Mouse (Mus musculus): ENCODE measurements around the gene Abhd15. TPM values are rescaled to one million over a fixed set of nuclear protein-coding genes. Genes with fewer than 3 reads are reported as not detected.
A peak's percentile ranks its signal among the peaks of the same experiment; 100 is the strongest.

Abhd15 gene
- polyA plus RNA-seq, 1 experiment from 2014 or later: 1.5 TPM

- H3K4me2 ChIP-seq: peak overlapping the region; percentile 85
- H3K4me1 ChIP-seq (ENCODE audit: control insufficient read depth, insufficient read depth, low read length): peaks cover 51% of the 10 kb centered on the region
- WGBS (ENCODE audit: insufficient replicate concordance): 1% methylated on average over 13 of the region's 13 CpGs
- no peaks in the 10 kb centered on the region for H3K9me3 ChIP-seq (replicated peaks; ENCODE audit: control insufficient read depth, low read length)
- H3K36me3 ChIP-seq (ENCODE audit: control insufficient read depth, insufficient read depth, low read length): no peaks in the 10 kb centered on the region
- H3K9ac ChIP-seq (ENCODE audit: low read depth, low read length): peak overlapping the region; percentile 89
- peak; percentile 52; the same call in 1 of the 2 replicates for ATAC-seq (replicated peaks; ENCODE audit: insufficient number of reproducible peaks, low FRiP score, low TSS enrichment)
- peak overlapping the region; percentile 76 for H3K27ac ChIP-seq (ENCODE audit: low read depth, low read length)
- H3K4me3 ChIP-seq (ENCODE audit: low read depth, low read length): peak overlapping the region; percentile 97
- peaks cover 6% of the 10 kb centered on the region; the same call in 1 of the 2 replicates for H3K27me3 ChIP-seq (ENCODE audit: control insufficient read depth, insufficient read depth, low read length)
Measured at GRCm38 (mm10) chr11:77491123-77491501, 23.8 kb upstream of the Abhd15 start.

- Histone ChIP-seq H3K27ac (ENCODE audit: low read depth, low read length) (peak overlapping the region; percentile 76), H3K4me1 (ENCODE audit: control insufficient read depth, insufficient read depth, low read length) (peaks cover 53% of the 10 kb centered on the region), H3K27me3 (ENCODE audit: control insufficient read depth, insufficient read depth, low read length) (peaks cover 6% of the 10 kb centered on the region; the same call in 1 of the 2 replicates), H3K4me3 (ENCODE audit: low read depth, low read length) (peak overlapping the region; percentile 97), H3K9ac (ENCODE audit: low read depth, low read length) (peak overlapping the region; percentile 89), H3K36me3 (ENCODE audit: control insufficient read depth, insufficient read depth, low read length) (no peaks in the 10 kb centered on the region), H3K4me2 (peak overlapping the region; percentile 85), H3K9me3 (replicated peaks; ENCODE audit: control insufficient read depth, low read length) (no peaks in the 10 kb centered on the region)
- WGBS (ENCODE audit: insufficient replicate concordance): 2% methylated on average over 23 of the region's 23 CpGs
- ATAC-seq (replicated peaks; ENCODE audit: insufficient number of reproducible peaks, low FRiP score, low TSS enrichment): no peak; the same call in 1 of the 2 replicates
Measured at GRCm38 (mm10) chr11:77491502-77492291, 23.2 kb upstream of the Abhd15 start.

GRCm38 (mm10) chr11:77492311-77492871 lies 22.5 kb upstream of the Abhd15 start:
- Histone ChIP-seq H3K9me3 (replicated peaks; ENCODE audit: control insufficient read depth, low read length) (no peaks in the 10 kb centered on the region), H3K4me2 (peak overlapping the region; percentile 85), H3K27ac (ENCODE audit: low read depth, low read length) (peak overlapping the region; percentile 76), H3K36me3 (ENCODE audit: control insufficient read depth, insufficient read depth, low read length) (no peaks in the 10 kb centered on the region), H3K9ac (ENCODE audit: low read depth, low read length) (peak overlapping the region; percentile 89), H3K27me3 (ENCODE audit: control insufficient read depth, insufficient read depth, low read length) (peaks cover 6% of the 10 kb centered on the region; the same call in 1 of the 2 replicates), H3K4me3 (ENCODE audit: low read depth, low read length) (peak overlapping the region; percentile 97), H3K4me1 (ENCODE audit: control insufficient read depth, insufficient read depth, low read length) (peaks cover 57% of the 10 kb centered on the region)
- no peak for ATAC-seq (replicated peaks; ENCODE audit: insufficient number of reproducible peaks, low FRiP score, low TSS enrichment)
- WGBS (ENCODE audit: insufficient replicate concordance): under 1% methylated on average over 17 of the region's 18 CpGs

- peak overlapping the region; percentile 85 for H3K4me2 ChIP-seq
- H3K4me3 ChIP-seq (ENCODE audit: low read depth, low read length): peak overlapping the region; percentile 97
- H3K9ac ChIP-seq (ENCODE audit: low read depth, low read length): peak overlapping the region; percentile 89
- H3K9me3 ChIP-seq (replicated peaks; ENCODE audit: control insufficient read depth, low read length): no peaks in the 10 kb centered on the region
- H3K36me3 ChIP-seq (ENCODE audit: control insufficient read depth, insufficient read depth, low read length): no peaks in the 10 kb centered on the region
- H3K27me3 ChIP-seq (ENCODE audit: control insufficient read depth, insufficient read depth, low read length): peaks cover 6% of the 10 kb centered on the region; the same call in 1 of the 2 replicates
- peaks cover 57% of the 10 kb centered on the region for H3K4me1 ChIP-seq (ENCODE audit: control insufficient read depth, insufficient read depth, low read length)
- under 1% methylated on average over 28 of the region's 32 CpGs for WGBS (ENCODE audit: insufficient replicate concordance)
- peak; percentile 81 for ATAC-seq (replicated peaks; ENCODE audit: insufficient number of reproducible peaks, low FRiP score, low TSS enrichment)
- H3K27ac ChIP-seq (ENCODE audit: low read depth, low read length): peak overlapping the region; percentile 76
Measured at GRCm38 (mm10) chr11:77492911-77493332, 22.0 kb upstream of the Abhd15 start.

GRCm38 (mm10) chr11:77493512-77494343 lies 21.2 kb upstream of the Abhd15 start, which contains the start of gene Git1:
Git1 (plus strand) TSS chr11:77493562.
- ATAC-seq (replicated peaks; ENCODE audit: insufficient number of reproducible peaks, low FRiP score, low TSS enrichment): no peak
- H3K4me1 ChIP-seq (ENCODE audit: control insufficient read depth, insufficient read depth, low read length): peaks cover 62% of the 10 kb centered on the region

GRCm38 (mm10) chr11:77494344-77494676 lies 20.6 kb upstream of the Abhd15 start:
- Histone ChIP-seq H3K9ac (ENCODE audit: low read depth, low read length) (peak overlapping the region; percentile 89), H3K4me1 (ENCODE audit: control insufficient read depth, insufficient read depth, low read length) (peaks cover 63% of the 10 kb centered on the region), H3K36me3 (ENCODE audit: control insufficient read depth, insufficient read depth, low read length) (no peaks in the 10 kb centered on the region), H3K4me3 (ENCODE audit: low read depth, low read length) (peak overlapping the region; percentile 97), H3K27me3 (ENCODE audit: control insufficient read depth, insufficient read depth, low read length) (no peaks in the 10 kb centered on the region), H3K27ac (ENCODE audit: low read depth, low read length) (peak overlapping the region; percentile 76), H3K4me2 (peak overlapping the region; percentile 85), H3K9me3 (replicated peaks; ENCODE audit: control insufficient read depth, low read length) (no peaks in the 10 kb centered on the region)
- WGBS (ENCODE audit: insufficient replicate concordance): 27% methylated on average over 4 of the region's 4 CpGs
- no peak for ATAC-seq (replicated peaks; ENCODE audit: insufficient number of reproducible peaks, low FRiP score, low TSS enrichment)

More at GRCm38 (mm10) chr11:77493512-77494343, 21.2 kb upstream of the Abhd15 start, which contains the start of gene Git1:
- peak within 1 kb of the TSS; percentile 85 for H3K4me2 ChIP-seq
- H3K9ac ChIP-seq (ENCODE audit: low read depth, low read length): peak within 1 kb of the TSS; percentile 89
- peak within 1 kb of the TSS; percentile 76 for H3K27ac ChIP-seq (ENCODE audit: low read depth, low read length)
- H3K36me3 ChIP-seq (ENCODE audit: control insufficient read depth, insufficient read depth, low read length): no peaks in the 10 kb centered on the region
- H3K9me3 ChIP-seq (replicated peaks; ENCODE audit: control insufficient read depth, low read length): no peaks in the 10 kb centered on the region
- WGBS (ENCODE audit: insufficient replicate concordance): 2% methylated on average over 54 of the region's 74 CpGs
- H3K27me3 ChIP-seq (ENCODE audit: control insufficient read depth, insufficient read depth, low read length): peaks cover 2% of the 10 kb centered on the region; the same call in 1 of the 2 replicates
- peak within 1 kb of the TSS; percentile 97 for H3K4me3 ChIP-seq (ENCODE audit: low read depth, low read length)

- Histone ChIP-seq H3K4me1 (ENCODE audit: control insufficient read depth, insufficient read depth, low read length) (peaks cover 63% of the 10 kb centered on the region), H3K27ac (ENCODE audit: low read depth, low read length) (0 out of 2 replicates have a peak overlapping the region, but pooled peaks have one; percentile 18), H3K4me3 (ENCODE audit: low read depth, low read length) (peak overlapping the region; percentile 97), H3K4me2 (peak overlapping the region; percentile 85), H3K27me3 (ENCODE audit: control insufficient read depth, insufficient read depth, low read length) (no peaks in the 10 kb centered on the region), H3K9me3 (replicated peaks; ENCODE audit: control insufficient read depth, low read length) (no peaks in the 10 kb centered on the region), H3K9ac (ENCODE audit: low read depth, low read length) (peak overlapping the region; percentile 89), H3K36me3 (ENCODE audit: control insufficient read depth, insufficient read depth, low read length) (no peaks in the 10 kb centered on the region)
- WGBS (ENCODE audit: insufficient replicate concordance): 65% methylated on average over 6 of the region's 6 CpGs
- ATAC-seq (replicated peaks; ENCODE audit: insufficient number of reproducible peaks, low FRiP score, low TSS enrichment): no peak
Measured at GRCm38 (mm10) chr11:77494782-77495181, 20.1 kb upstream of the Abhd15 start.

- no peak overlapping the region for H3K9ac ChIP-seq (ENCODE audit: low read depth, low read length)
- H3K27me3 ChIP-seq (ENCODE audit: control insufficient read depth, insufficient read depth, low read length): no peaks in the 10 kb centered on the region
- peaks cover 7% of the 10 kb centered on the region for H3K36me3 ChIP-seq (ENCODE audit: control insufficient read depth, insufficient read depth, low read length)
- H3K27ac ChIP-seq (ENCODE audit: low read depth, low read length): no peak overlapping the region
- H3K4me2 ChIP-seq: peak overlapping the region; percentile 85; the same call in 1 of the 2 replicates
- H3K4me3 ChIP-seq (ENCODE audit: low read depth, low read length): no peak overlapping the region
- no peak for ATAC-seq (replicated peaks; ENCODE audit: insufficient number of reproducible peaks, low FRiP score, low TSS enrichment)
- H3K9me3 ChIP-seq (replicated peaks; ENCODE audit: control insufficient read depth, low read length): no peaks in the 10 kb centered on the region
- H3K4me1 ChIP-seq (ENCODE audit: control insufficient read depth, insufficient read depth, low read length): peaks cover 57% of the 10 kb centered on the region
Measured at GRCm38 (mm10) chr11:77495507-77495906, 19.4 kb upstream of the Abhd15 start.
